Mouse (Mus musculus): ENCODE results near the gene Slc25a13. TPM values are rescaled to one million over a fixed set of nuclear protein-coding genes. Genes with fewer than 3 reads are reported as not detected.

The Slc25a13 gene
- polyA plus RNA-seq (2016; fragmentation: Nextera tagmentation; extraction: Ambion mirVana), result 55.2 and 57.2 TPM in 2 replicates

DNA sequence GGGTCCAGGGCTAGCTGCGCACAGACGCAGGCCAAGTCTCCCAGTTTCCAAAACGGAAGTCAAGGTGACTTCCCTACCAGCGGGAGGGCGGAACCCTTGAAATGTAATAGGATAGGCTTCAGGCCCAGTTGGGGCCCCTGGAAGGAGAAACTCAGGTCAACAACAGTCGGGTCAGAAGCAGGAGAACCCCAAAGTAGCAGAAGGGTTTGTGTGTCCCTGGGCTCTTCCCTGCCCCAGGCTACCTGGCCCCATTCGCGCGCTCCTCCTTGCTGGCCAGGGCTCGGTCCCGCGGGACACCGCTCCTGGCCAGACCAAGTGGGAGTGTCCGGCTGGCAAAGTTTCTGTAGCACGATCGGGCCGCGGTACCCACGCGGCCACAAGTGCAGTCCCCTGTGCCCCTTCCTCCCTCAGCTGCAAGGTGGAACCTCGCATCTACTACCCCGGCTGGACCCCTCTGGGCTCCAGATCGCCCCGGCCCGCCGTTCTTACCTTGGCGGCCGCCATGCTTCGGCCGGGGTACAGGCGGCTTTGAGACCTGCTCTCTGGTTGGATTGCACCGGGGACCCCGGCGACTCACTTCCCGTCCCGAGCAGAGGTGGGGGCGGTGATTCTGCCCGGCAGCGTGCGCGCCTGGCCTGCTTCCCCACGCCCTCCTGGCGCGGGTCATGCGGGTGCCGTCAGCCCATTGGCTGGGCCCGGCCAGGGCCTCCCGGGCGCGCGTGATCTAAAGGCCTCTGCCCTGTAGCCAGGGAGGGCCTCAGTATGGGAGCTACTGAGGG, at the start of gene Slc25a13:
TSS of gene Slc25a13 (minus strand) at position 667 of the 779 bp plus-strand sequence.
- peaks cover 30% of the 10 kb centered on the region for H3K4me1 ChIP-seq
- peak within 1 kb of the TSS; percentile 85 for H3K4me3 ChIP-seq
- peak; percentile 91 for DNase-seq (ENCODE audit: low spot score)
- H3K27me3 ChIP-seq (replicated peaks; ENCODE audit: low read depth, poor library complexity, severe bottlenecking), result no peaks in the 10 kb centered on the region
- under 1% methylated on average over 51 of the region's 51 CpGs for WGBS
- peak within 1 kb of the TSS; percentile 95 for H3K27ac ChIP-seq (replicated peaks)
- H3K36me3 ChIP-seq (replicated peaks), result no peaks in the 10 kb centered on the region
- H3K9me3 ChIP-seq, result no peaks in the 10 kb centered on the region

DNA sequence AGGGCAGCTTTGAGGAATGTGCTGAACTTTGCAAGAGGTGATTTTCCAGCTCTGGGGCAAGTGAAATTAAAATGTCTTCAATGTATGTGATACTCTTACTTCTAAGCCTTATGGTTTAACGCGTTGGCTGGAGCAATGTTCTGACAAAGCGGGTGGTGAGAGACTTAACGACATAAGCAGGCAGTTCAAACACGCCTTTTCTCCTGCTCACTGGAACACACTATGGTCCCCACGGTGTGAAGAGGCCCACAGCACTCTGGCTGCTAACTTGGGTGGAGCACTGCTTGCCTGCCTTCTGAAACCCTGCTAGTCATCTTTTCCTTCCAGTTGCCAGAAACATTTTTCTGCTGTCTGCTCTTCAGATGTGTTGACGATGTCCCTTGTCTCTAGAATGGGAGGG, 48.8 kb upstream of the Slc25a13 start:
- WGBS, result 92% methylated on average over 7 of the region's 7 CpGs
- H3K36me3 ChIP-seq (replicated peaks), result no peaks in the 10 kb centered on the region
- H3K4me1 ChIP-seq, result no peaks in the 10 kb centered on the region
- DNase-seq (ENCODE audit: low spot score), result no peak
- no peak overlapping the region for H3K4me3 ChIP-seq
- no peaks in the 10 kb centered on the region for H3K27me3 ChIP-seq (replicated peaks; ENCODE audit: low read depth, poor library complexity, severe bottlenecking)
- H3K9me3 ChIP-seq, result no peaks in the 10 kb centered on the region
- H3K27ac ChIP-seq (replicated peaks), result no peak overlapping the region

DNA sequence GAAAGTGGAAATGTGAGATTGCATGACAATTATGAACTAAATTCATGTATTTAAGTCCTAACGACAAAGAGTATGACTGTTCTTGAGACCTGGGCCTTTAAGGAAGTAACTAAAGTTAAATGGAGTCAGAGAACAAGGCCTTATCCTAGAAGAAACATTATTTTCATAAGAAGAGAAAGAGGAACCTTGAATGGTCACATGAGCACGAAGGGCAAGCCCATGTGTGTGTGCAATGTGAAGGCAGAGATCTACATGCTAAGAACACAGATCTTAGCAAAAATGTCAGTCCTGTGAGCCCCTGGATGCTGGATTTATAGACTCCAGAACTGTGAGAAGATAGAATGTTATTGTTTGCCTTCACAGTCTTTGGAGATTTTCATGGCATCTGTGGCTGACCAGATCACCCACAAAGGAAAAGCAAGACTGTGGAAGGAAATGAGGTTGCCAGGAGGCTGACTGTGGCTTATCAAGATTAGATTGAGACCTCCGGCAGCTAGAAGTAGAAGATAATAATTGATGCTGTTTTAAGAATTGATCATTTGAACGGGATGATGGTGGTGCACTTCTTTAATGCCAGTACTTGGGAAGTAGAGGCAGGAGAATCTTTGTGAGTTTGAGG, 46.4 kb upstream of the Slc25a13 start:
- 87% methylated on average over 4 of the region's 4 CpGs for WGBS

DNA sequence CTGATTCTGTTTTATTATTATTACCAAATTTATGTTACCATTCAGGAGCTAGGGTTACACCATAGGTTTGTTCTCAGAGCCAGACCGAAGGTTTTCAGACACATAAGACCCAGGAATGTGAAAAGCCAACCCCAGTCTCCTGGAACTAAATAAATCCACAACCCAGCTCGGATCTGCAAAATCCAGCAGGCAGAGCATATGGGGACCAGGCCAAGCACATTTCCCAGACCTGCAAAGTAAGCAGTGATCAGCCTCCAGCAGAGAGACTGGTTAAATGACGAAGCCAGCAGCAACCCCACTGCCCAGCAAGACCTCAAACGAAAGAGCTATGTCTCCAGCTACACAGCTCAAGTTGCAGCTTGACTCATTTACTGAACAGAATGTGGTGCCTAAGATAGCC, 43.9 kb upstream of the Slc25a13 start:
- Histone ChIP-seq H3K4me1 (no peaks in the 10 kb centered on the region), H3K27me3 (replicated peaks; ENCODE audit: low read depth, poor library complexity, severe bottlenecking) (no peaks in the 10 kb centered on the region), H3K9me3 (no peaks in the 10 kb centered on the region), H3K27ac (replicated peaks) (no peak overlapping the region), H3K36me3 (replicated peaks) (no peaks in the 10 kb centered on the region), H3K4me3 (no peak overlapping the region)
- DNase-seq (ENCODE audit: low spot score), result no peak
- WGBS, result 60% methylated on average over 4 of the region's 4 CpGs

More for the DNA sequence above, 46.4 kb upstream of the Slc25a13 start:
- DNase-seq (ENCODE audit: low spot score), result no peak
- Histone ChIP-seq H3K27me3 (replicated peaks; ENCODE audit: low read depth, poor library complexity, severe bottlenecking) (no peaks in the 10 kb centered on the region), H3K4me1 (no peaks in the 10 kb centered on the region), H3K36me3 (replicated peaks) (no peaks in the 10 kb centered on the region), H3K9me3 (no peaks in the 10 kb centered on the region), H3K4me3 (no peak overlapping the region), H3K27ac (replicated peaks) (no peak overlapping the region)

DNA sequence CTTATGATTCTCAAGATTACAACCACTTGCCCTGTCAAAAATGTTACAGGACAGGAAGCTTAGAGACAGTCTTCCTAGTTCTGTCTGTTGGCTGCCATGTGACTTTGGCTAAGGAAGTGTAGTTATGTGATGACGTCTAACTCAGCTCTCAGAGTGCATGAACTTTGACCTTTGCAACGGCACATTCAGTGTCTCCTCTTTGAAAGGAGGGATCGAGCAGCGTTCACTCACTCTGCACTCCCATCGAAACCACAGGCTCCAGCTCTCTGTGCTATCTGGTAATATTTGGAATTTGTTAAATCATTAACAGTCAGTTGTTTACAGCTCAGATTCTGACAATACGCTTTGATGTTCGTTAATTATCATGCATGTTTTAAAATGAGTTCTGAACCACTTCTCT, 31.5 kb upstream of the Slc25a13 start:
- 50% methylated on average over 7 of the region's 7 CpGs for WGBS
- H3K4me3 ChIP-seq, result no peak overlapping the region
- H3K27ac ChIP-seq (replicated peaks), result no peak overlapping the region
- H3K27me3 ChIP-seq (replicated peaks; ENCODE audit: low read depth, poor library complexity, severe bottlenecking), result no peaks in the 10 kb centered on the region
- no peaks in the 10 kb centered on the region for H3K9me3 ChIP-seq
- DNase-seq (ENCODE audit: low spot score), result no peak
- H3K4me1 ChIP-seq, result no peaks in the 10 kb centered on the region
- H3K36me3 ChIP-seq (replicated peaks), result no peaks in the 10 kb centered on the region

DNA sequence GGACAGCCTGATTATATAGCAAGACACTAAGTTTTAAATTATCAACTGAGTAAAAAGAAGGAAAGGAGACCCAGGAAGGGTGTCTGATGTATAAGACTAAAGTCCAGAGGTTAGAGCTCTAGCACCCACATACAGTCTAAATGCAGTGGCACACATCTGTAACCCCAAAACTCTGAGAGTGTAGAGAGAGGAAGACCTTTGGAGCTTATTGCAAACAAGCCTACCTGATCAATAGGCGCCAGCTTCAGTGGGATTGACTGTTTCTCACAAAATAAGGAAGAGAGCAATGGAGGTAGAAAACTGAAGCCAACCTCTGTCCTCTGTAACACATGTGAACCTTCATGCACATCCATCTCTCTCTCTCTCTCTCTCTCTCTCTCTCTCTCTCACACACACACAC, 26.9 kb upstream of the Slc25a13 start:
- Histone ChIP-seq H3K4me1 (no peaks in the 10 kb centered on the region), H3K36me3 (replicated peaks) (no peaks in the 10 kb centered on the region), H3K4me3 (no peak overlapping the region), H3K27me3 (replicated peaks; ENCODE audit: low read depth, poor library complexity, severe bottlenecking) (no peaks in the 10 kb centered on the region), H3K9me3 (no peaks in the 10 kb centered on the region), H3K27ac (replicated peaks) (no peak overlapping the region)
- no peak for DNase-seq (ENCODE audit: low spot score)
- WGBS, result 82% methylated on average over 1 of the region's 1 CpGs

DNA sequence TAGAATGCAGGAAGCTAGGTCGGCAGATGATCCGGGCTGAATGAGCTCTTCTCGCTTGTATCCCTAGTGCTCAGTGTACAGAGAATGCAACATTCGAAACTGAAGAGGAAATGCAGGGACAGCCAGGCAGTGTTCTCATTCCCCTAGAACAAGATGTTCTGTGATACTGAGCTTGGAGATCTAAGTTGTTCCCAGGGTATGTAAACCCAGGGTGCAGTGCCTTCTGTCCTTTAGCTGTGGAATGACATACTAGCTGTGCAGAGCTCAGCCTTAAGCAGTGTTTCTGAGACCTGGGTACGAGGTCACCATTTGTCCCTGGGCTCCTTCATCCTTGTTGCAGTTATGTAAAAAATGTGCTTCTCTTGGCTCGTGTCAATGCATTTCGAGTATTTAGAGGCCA, 25.1 kb upstream of the Slc25a13 start:
- H3K9me3 ChIP-seq, result no peaks in the 10 kb centered on the region
- H3K4me3 ChIP-seq, result no peak overlapping the region
- no peak overlapping the region for H3K27ac ChIP-seq (replicated peaks)
- WGBS, result 80% methylated on average over 7 of the region's 7 CpGs
- DNase-seq (ENCODE audit: low spot score), result no peak
- H3K4me1 ChIP-seq, result no peaks in the 10 kb centered on the region
- no peaks in the 10 kb centered on the region for H3K27me3 ChIP-seq (replicated peaks; ENCODE audit: low read depth, poor library complexity, severe bottlenecking)
- no peaks in the 10 kb centered on the region for H3K36me3 ChIP-seq (replicated peaks)

DNA sequence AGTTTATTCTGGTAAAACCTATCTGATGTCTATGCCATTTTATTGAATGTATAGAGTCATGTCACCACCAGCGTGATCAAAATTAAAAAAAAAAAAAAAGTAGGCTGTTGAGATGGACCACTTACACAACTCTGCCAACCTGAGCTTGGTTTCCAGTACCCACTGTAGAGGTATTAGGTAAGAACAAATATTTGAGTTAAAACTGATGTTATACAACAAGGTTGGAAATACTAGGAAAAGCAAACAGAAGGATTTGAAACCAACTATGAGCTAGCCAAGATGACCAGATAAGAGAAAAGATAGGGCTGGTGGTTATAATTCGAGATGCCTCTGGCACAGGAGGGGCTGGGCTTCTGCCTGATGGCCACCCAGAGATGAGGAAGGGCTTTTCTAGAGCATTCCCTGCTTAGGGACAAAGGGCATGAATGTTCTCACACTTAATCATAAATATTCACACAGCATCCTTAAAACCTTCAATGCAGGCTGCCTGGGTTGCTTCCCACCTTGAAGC, 19.9 kb upstream of the Slc25a13 start:
- DNase-seq (ENCODE audit: low spot score), result no peak
- WGBS, result 86% methylated on average over 2 of the region's 2 CpGs
- H3K36me3 ChIP-seq (replicated peaks), result no peaks in the 10 kb centered on the region
- no peaks in the 10 kb centered on the region for H3K9me3 ChIP-seq
- H3K27ac ChIP-seq (replicated peaks), result no peak overlapping the region
- H3K4me3 ChIP-seq, result no peak overlapping the region
- H3K27me3 ChIP-seq (replicated peaks; ENCODE audit: low read depth, poor library complexity, severe bottlenecking), result no peaks in the 10 kb centered on the region
- 0 out of 2 replicates have a peak, but pooled peaks cover 2% of the 10 kb centered on the region for H3K4me1 ChIP-seq

DNA sequence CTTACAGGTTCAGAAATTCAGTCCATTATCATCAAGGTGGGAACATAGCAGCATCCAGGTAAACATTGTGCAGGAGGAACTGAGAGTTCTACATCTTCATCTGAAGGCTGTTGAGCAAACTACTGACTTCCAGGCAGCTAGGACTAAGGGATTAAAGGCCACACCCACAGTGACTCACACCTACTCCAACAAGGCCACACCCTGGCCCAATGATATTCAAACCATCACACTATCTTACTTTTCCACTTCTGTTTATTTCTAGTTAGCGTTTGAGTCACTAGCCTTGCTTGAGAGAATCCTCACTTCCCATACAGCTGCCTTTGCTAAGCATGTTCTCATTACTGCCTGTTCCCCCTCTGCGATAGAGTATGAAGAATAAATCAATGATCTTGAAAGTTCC, 13.3 kb upstream of the Slc25a13 start:
- DNase-seq (ENCODE audit: low spot score), result no peak
- Histone ChIP-seq H3K36me3 (replicated peaks) (no peaks in the 10 kb centered on the region), H3K9me3 (no peaks in the 10 kb centered on the region), H3K27me3 (replicated peaks; ENCODE audit: low read depth, poor library complexity, severe bottlenecking) (no peaks in the 10 kb centered on the region), H3K27ac (replicated peaks) (no peak overlapping the region), H3K4me1 (0 out of 2 replicates have a peak, but pooled peaks cover 2% of the 10 kb centered on the region), H3K4me3 (no peak overlapping the region)
- WGBS, result 94% methylated on average over 2 of the region's 2 CpGs

DNA sequence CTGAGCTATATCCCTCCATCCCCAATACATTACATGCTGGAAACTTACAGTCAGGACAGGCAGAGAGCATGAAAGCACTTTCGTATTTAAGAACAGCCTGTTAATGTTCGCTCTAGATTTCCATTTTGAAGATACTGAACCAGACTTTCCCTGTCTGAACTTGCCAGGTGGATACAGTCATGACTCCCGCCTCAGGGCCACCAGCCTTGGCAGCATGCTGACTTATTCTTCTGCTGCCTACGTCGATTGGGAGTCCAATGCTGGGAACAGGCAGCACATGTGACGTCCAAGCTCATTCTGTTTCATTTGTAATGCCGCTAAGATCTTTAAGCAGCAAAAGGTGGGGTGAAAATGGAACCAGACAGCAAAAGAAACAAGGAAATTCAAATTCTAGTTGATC, 5.7 kb upstream of the Slc25a13 start:
- DNase-seq (ENCODE audit: low spot score), result no peak
- H3K4me3 ChIP-seq, result no peak overlapping the region
- H3K27me3 ChIP-seq (replicated peaks; ENCODE audit: low read depth, poor library complexity, severe bottlenecking), result no peaks in the 10 kb centered on the region
- no peaks in the 10 kb centered on the region for H3K9me3 ChIP-seq
- no peaks in the 10 kb centered on the region for H3K4me1 ChIP-seq
- WGBS, result 84% methylated on average over 7 of the region's 7 CpGs
- H3K27ac ChIP-seq (replicated peaks), result no peak overlapping the region
- no peaks in the 10 kb centered on the region for H3K36me3 ChIP-seq (replicated peaks)

DNA sequence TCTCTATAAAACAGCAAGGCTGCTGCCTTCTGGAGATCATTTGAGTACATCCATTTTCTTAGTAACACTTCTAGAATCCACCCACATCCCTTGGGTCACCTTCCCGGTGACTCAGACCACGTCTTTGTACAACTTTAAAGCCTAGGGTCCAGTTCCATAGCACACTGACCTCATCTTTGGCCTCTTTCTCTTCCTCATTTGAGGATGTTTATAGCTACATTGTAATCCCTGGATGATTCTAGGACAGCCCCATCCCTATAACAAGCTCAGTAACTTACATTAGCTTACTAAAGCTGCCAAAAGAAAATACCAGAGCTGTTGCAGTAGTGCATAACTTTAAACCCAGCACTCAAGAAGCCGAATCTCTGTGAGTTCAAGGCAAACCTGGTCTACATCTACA, 3.6 kb upstream of the Slc25a13 start:
- Histone ChIP-seq H3K9me3 (no peaks in the 10 kb centered on the region), H3K36me3 (replicated peaks) (no peaks in the 10 kb centered on the region), H3K27ac (replicated peaks) (no peak overlapping the region), H3K4me1 (peaks cover 17% of the 10 kb centered on the region), H3K4me3 (no peak overlapping the region), H3K27me3 (replicated peaks; ENCODE audit: low read depth, poor library complexity, severe bottlenecking) (no peaks in the 10 kb centered on the region)
- WGBS, result 88% methylated on average over 3 of the region's 3 CpGs
- no peak for DNase-seq (ENCODE audit: low spot score)

DNA sequence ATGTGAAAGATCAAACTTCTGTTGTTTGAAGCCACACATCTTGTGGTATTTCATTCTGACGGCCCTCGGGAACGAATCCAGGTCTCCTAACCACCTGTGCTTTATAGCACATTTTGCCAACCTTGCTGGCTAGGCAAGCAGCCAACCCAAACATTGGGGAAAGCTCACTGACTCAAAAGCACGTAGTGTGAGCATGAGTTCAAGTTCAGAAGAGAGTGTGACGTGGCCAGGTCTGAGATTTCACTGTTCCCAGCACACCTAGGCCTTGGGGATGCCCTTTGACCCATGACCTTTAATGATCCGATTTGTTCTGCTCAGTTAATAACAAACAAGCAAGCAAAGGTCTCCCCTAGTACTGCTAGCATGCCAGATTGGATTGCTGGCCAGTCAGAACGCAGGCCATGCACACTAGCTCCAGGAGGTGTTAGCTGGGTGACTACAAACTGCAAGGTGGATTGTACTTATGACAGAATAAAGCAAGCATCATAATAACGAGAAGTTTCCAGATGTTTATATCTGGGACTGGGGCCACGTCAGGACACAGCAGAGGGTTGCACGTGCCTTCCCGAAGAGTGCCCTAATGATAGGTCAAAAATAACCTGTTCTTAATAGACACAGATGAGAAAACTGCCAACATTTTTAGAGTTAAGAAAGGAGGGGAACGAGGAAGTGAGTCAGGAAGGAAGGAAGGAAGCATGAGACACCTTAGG, 2.8 kb upstream of the Slc25a13 start:
- Histone ChIP-seq H3K36me3 (replicated peaks) (no peaks in the 10 kb centered on the region), H3K9me3 (no peaks in the 10 kb centered on the region), H3K27me3 (replicated peaks; ENCODE audit: low read depth, poor library complexity, severe bottlenecking) (no peaks in the 10 kb centered on the region), H3K4me3 (no peak overlapping the region), H3K27ac (replicated peaks) (no peak overlapping the region), H3K4me1 (peaks cover 20% of the 10 kb centered on the region)
- WGBS, result 78% methylated on average over 12 of the region's 12 CpGs
- no peak for DNase-seq (ENCODE audit: low spot score)
